Mouse (Mus musculus) heart, embryonic 14.5 days (tissue): ENCODE data around the gene Rapgefl1. TPM values are rescaled to one million over a fixed set of nuclear protein-coding genes. Genes with fewer than 3 reads are reported as not detected.

Source experiments
- ATAC-seq: fragments of 200-750 bp; cut with Nextera tagmentation; 2 replicates; pipeline ENCODE4 v1.8.0; 2017; ENCODE audit warnings: low read depth, moderate TSS enrichment; ENCODE audit not compliant: insufficient number of reproducible peaks, insufficient read depth, low FRiP score
- H3K27ac ChIP-seq, 2 experiments: fragments of 200-500 bp in 1 of 2; fragments of 300-500 bp in 1 of 2; sonication (generic) in 1 of 2; replicated peaks in 1 of 2; 2 replicates each; pipeline ENCODE4 v1.5.1; 2012 to 2014; ENCODE audit warnings: low read depth in 2 of 2, low read length in 2 of 2, control low read depth in 1 of 2, mild to moderate bottlenecking in 1 of 2, mixed read lengths in 1 of 2; ENCODE audit not compliant: control insufficient read depth in 1 of 2, insufficient read depth in 1 of 2
- H3K27me3 ChIP-seq: fragments of 300-500 bp; sonication (generic); 2 replicates; pipeline ENCODE4 v1.6.1; 2014; ENCODE audit warnings: mild to moderate bottlenecking, low read length, control low read depth; ENCODE audit not compliant: control insufficient read depth, insufficient read depth
- H3K36me3 ChIP-seq: fragments of 300-500 bp; sonication (generic); 2 replicates; pipeline ENCODE4 v1.6.1; 2014; ENCODE audit warnings: mild to moderate bottlenecking, control low read depth, low read length, mixed read lengths; ENCODE audit not compliant: control insufficient read depth, insufficient read depth
- H3K4me1 ChIP-seq, 2 experiments: fragments of 200-500 bp in 1 of 2; fragments of 300-500 bp in 1 of 2; sonication (generic) in 1 of 2; 2 replicates each; pipeline ENCODE4 v1.6.1; 2012 to 2014; ENCODE audit warnings: low read length in 2 of 2, control low read depth in 1 of 2, mixed read lengths in 1 of 2; ENCODE audit not compliant: control insufficient read depth in 2 of 2, insufficient read depth in 2 of 2
- H3K4me2 ChIP-seq: fragments of 300-500 bp; sonication (generic); 2 replicates; pipeline ENCODE4 v1.6.1; 2014; ENCODE audit warnings: mild to moderate bottlenecking, low read length
- H3K4me3 ChIP-seq, 2 experiments: fragments of 200-500 bp in 1 of 2; fragments of 300-500 bp in 1 of 2; sonication (generic) in 1 of 2; 2 replicates each; pipeline ENCODE4 v1.5.1; 2012 to 2014; ENCODE audit warnings: low read length in 2 of 2, mild to moderate bottlenecking in 2 of 2, control low read depth in 1 of 2, low read depth in 1 of 2, moderate library complexity in 1 of 2; ENCODE audit not compliant: control insufficient read depth in 1 of 2, insufficient read depth in 1 of 2
- H3K9ac ChIP-seq: fragments of 300-500 bp; sonication (generic); 2 replicates; pipeline ENCODE4 v1.6.1; 2014; ENCODE audit warnings: mild to moderate bottlenecking, low read length
- H3K9me3 ChIP-seq: fragments of 300-500 bp; sonication (generic); 2 replicates; pipeline ENCODE4 v1.6.1; 2016; ENCODE audit warnings: low read length, control low read depth; ENCODE audit not compliant: control insufficient read depth
- WGBS: fragments of 180-500 bp; shearing (Covaris S2); extraction: QIAGEN DNeasy Blood & Tissue Kit; methylation state at CpG from one replicate; pipeline ENCODE4 v1.1.7; 2014; 5-methylcytosine and 5-hydroxymethylcytosine counted together
- polyA plus RNA-seq: library from polyadenylated mRNA; unstranded; fragments of >200 nt; fragmentation: Nextera tagmentation; extraction: Ambion mirVana; gene quantifications from 2 replicates; pipeline ENCODE4 v1.2.1, GENCODE M21; 2014

The Rapgefl1 gene
- polyA plus RNA-seq, 1 experiment from 2014 or later = 0.95 TPM

DNA sequence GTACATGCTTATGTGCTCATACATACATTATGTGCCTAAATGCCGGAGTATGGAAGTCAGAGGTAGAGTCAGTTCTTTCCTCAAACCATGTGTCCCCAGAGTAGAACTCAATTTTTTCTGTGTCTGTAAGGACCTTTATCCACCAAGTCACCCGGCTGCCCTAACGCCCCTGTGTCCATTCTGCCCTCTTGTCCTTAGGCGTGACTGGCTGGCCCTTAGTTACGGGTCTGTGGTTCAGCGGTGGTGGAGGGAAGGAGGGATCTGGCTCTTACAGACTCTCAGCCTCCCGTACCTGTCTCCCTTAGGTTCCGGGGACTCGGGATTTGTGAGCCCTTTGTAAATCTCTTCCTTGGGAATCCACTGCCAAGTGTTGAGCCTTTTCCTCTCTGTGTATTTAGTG, 40.4 kb downstream of the Rapgefl1 start:
- no peak overlapping the region for H3K9ac ChIP-seq
- H3K4me2 ChIP-seq = no peak overlapping the region
- no peaks in the 10 kb centered on the region for H3K9me3 ChIP-seq
- no peak overlapping the region for H3K27ac ChIP-seq
- H3K27me3 ChIP-seq = no peaks in the 10 kb centered on the region
- H3K36me3 ChIP-seq = peaks cover 28% of the 10 kb centered on the region
- no peak overlapping the region for H3K4me3 ChIP-seq
- no peak for ATAC-seq
- peaks cover 0 to 10% of the 10 kb centered on the region in 2 experiments; a peak in 2 of 4 replicates for H3K4me1 ChIP-seq
- WGBS = 85% methylated on average over 9 of the region's 9 CpGs

DNA sequence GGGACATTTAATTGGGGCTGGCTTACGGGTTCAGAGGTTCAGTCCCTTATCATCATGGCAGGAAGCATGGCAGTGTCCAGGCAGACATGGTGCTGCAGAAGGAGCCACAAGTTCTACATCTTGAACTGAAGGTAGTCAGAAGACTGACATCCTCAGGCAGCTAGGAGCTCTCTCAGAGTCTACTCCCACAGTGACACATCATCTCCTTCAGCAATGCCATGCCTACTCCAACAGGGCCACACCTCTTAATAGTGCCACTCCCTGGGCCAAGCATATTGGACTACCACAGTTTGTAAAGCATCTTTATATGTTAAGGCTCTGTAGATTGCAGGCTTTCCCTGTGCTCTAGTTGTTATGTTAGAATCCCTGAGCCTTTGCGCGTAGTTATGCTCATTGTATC, 51.1 kb downstream of the Rapgefl1 start:
- H3K27ac ChIP-seq = no peak overlapping the region
- no peaks in the 10 kb centered on the region for H3K9me3 ChIP-seq
- no peak overlapping the region for H3K9ac ChIP-seq
- H3K36me3 ChIP-seq = peaks cover 71% of the 10 kb centered on the region
- H3K27me3 ChIP-seq = no peaks in the 10 kb centered on the region
- 97% methylated on average over 3 of the region's 3 CpGs for WGBS
- no peak overlapping the region for H3K4me2 ChIP-seq
- ATAC-seq = no peak
- no peak overlapping the region for H3K4me3 ChIP-seq
- no peaks in the 10 kb centered on the region for H3K4me1 ChIP-seq

DNA sequence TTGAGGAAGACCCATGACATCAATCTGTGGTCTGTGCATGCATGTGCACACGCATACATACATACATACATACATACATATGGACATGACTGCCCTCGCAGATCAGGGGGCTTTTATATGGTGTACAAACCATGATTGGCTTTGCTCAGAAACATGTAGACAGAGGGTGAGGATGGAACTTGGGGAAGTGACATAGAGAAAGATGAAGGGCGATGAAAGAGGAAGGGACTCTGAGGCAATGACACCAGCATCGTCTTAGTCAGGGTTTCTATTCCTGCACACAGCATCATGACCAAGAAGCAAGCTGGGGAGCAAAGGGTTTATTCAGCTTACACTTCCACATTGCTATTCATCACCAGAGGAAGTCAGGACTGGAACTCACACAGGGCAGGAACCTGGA, 52.5 kb downstream of the Rapgefl1 start:
- Histone ChIP-seq H3K4me1 (no peaks in the 10 kb centered on the region), H3K27me3 (no peaks in the 10 kb centered on the region), H3K9ac (no peak overlapping the region), H3K4me3 (no peak overlapping the region), H3K4me2 (no peak overlapping the region), H3K36me3 (peaks cover 85% of the 10 kb centered on the region), H3K9me3 (no peaks in the 10 kb centered on the region), H3K27ac (no peak overlapping the region)
- WGBS = 93% methylated on average over 4 of the region's 4 CpGs
- ATAC-seq = no peak

- H3K36me3 ChIP-seq = peaks cover 91% of the 10 kb centered on the region
- no peak overlapping the region for H3K4me2 ChIP-seq
- H3K27ac ChIP-seq = no peak overlapping the region
- no peak overlapping the region for H3K9ac ChIP-seq
- H3K4me1 ChIP-seq = no peaks in the 10 kb centered on the region
- no peaks in the 10 kb centered on the region for H3K9me3 ChIP-seq
- H3K4me3 ChIP-seq = no peak overlapping the region
- no peak for ATAC-seq
- no peaks in the 10 kb centered on the region for H3K27me3 ChIP-seq
- WGBS = 76% methylated on average over 5 of the region's 5 CpGs
Observed at GRCm38 (mm10) chr11:98889977-98890376, 53.4 kb downstream of the Rapgefl1 start.

DNA sequence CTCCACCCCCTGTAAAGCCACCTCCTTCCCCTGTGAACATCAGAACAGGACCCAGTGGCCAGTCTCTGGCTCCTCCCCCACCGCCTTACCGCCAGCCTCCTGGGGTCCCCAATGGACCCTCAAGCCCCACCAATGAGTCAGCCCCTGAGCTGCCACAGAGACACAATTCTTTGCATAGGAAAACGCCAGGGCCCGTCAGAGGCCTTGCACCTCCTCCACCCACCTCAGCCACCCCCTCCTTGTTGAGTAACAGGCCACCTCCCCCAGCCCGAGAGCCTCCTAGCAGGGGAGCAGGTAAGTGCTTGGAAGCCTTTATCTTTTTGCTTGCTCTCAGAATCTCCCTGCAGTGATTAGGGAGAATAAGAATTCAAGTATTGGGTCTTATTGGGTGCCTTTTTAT, 55.8 kb downstream of the Rapgefl1 start:
- Histone ChIP-seq H3K4me2 (no peak overlapping the region), H3K27ac (no peak overlapping the region)
- ATAC-seq = no peak

GRCm38 (mm10) chr11:98900529-98901125, 64.0 kb downstream of the Rapgefl1 start:
- H3K4me2 ChIP-seq = no peak overlapping the region
- H3K36me3 ChIP-seq = peaks cover 67% of the 10 kb centered on the region
- peaks cover 15 to 28% of the 10 kb centered on the region in 2 experiments for H3K4me1 ChIP-seq
- H3K4me3 ChIP-seq = no peak overlapping the region
- no peak overlapping the region for H3K9ac ChIP-seq
- 71% methylated on average over 12 of the region's 12 CpGs for WGBS
- no peak overlapping the region for H3K27ac ChIP-seq
- H3K27me3 ChIP-seq = no peaks in the 10 kb centered on the region
- no peak for ATAC-seq
- H3K9me3 ChIP-seq = no peaks in the 10 kb centered on the region

More for the DNA sequence above, 55.8 kb downstream of the Rapgefl1 start:
- Histone ChIP-seq H3K4me1 (no peaks in the 10 kb centered on the region), H3K36me3 (peaks cover 89% of the 10 kb centered on the region), H3K9me3 (no peaks in the 10 kb centered on the region), H3K9ac (no peak overlapping the region), H3K4me3 (no peak overlapping the region), H3K27me3 (no peaks in the 10 kb centered on the region)
- WGBS = 75% methylated on average over 5 of the region's 5 CpGs

DNA sequence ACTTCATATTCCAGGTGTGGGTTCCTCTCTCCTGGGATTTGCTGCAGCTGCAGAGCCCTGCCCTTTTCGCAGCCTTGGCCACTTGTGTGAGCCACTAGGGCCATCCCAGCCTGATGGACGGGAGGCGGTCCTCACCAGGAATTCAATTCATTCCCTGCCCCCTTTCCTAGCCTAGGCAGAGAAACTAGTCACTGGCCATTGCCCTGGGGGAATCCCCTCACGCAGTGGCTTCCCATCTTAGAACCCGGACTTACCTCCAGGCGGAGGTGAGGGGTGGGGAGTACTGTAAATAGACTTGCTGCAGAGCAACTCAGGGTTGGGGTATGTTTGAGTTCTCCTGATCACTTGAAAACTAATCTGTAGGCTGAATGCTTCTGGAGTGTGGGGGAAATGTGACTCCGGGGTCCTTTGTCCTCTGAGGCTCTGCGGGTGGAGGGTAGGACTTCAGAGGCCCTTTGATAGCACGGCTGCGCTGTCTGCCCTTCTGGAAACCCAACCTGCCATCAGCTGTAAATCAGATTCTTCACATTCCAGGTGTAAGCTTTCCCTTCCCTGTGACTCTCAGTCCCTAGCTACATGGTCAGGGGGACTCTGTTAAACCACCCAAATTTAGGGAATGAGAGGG, 66.1 kb downstream of the Rapgefl1 start:
- ATAC-seq = no peak; the same call in 1 of the 2 replicates
- H3K9ac ChIP-seq = peak overlapping the region; percentile 9; the same call in 1 of the 2 replicates
- peak overlapping the region; percentile 77 to 83 for H3K27ac ChIP-seq
- no peaks in the 10 kb centered on the region for H3K9me3 ChIP-seq
- peak overlapping the region; percentile 27 for H3K4me2 ChIP-seq
- peaks cover 17 to 30% of the 10 kb centered on the region in 2 experiments for H3K4me1 ChIP-seq
- WGBS = 11% methylated on average over 10 of the region's 10 CpGs
- H3K4me3 ChIP-seq = no peak overlapping the region
- no peaks in the 10 kb centered on the region for H3K27me3 ChIP-seq
- H3K36me3 ChIP-seq = peaks cover 51% of the 10 kb centered on the region
